Mouse (Mus musculus) forebrain, embryonic 14.5 days (tissue): ENCODE data around the gene Stat2. TPM values are rescaled to one million over a fixed set of nuclear protein-coding genes. Genes with fewer than 3 reads are reported as not detected.
"Not testable (repeated sequence)": the region's sequence is repeated elsewhere in the genome, so short reads cannot be mapped to it uniquely, and the experiment has no call there.

ENCODE experiments used
- ATAC-seq: fragments of 200-750 bp; cut with Nextera tagmentation; 2 replicates; pipeline ENCODE4 v1.8.0; 2017; ENCODE audit warnings: mild to moderate bottlenecking, moderate library complexity
- DNase-seq: peaks from one replicate; pipeline ENCODE4 v3.0.0-alpha.2; 2015; ENCODE audit warnings: low spot score
- H3K27ac ChIP-seq: fragments of 300-500 bp; sonication (generic); 2 replicates; pipeline ENCODE4 v1.5.1; 2014; ENCODE audit warnings: low read depth, mild to moderate bottlenecking, control low read depth, low read length, moderate library complexity
- H3K27me3 ChIP-seq: fragments of 300-500 bp; sonication (generic); replicated peaks from 2 replicates; pipeline ENCODE4 v1.6.1; 2014; ENCODE audit warnings: low read length, control low read depth, mixed read lengths; ENCODE audit not compliant: control insufficient read depth, insufficient read depth
- H3K36me3 ChIP-seq: fragments of 300-500 bp; sonication (generic); 2 replicates; pipeline ENCODE4 v1.6.1; 2014; ENCODE audit warnings: low read length, control low read depth; ENCODE audit not compliant: control insufficient read depth, insufficient read depth
- H3K4me1 ChIP-seq: fragments of 300-500 bp; sonication (generic); 2 replicates; pipeline ENCODE4 v1.6.1; 2014; ENCODE audit warnings: antibody characterized with exemption, low read length, control low read depth; ENCODE audit not compliant: control insufficient read depth, insufficient read depth
- H3K4me2 ChIP-seq: fragments of 300-500 bp; sonication (generic); 2 replicates; pipeline ENCODE4 v1.6.1; 2014; ENCODE audit warnings: mild to moderate bottlenecking, control low read depth, low read length
- H3K4me3 ChIP-seq: fragments of 300-500 bp; sonication (generic); 2 replicates; pipeline ENCODE4 v1.5.1; 2014; ENCODE audit warnings: low read depth, low read length, control low read depth
- H3K9ac ChIP-seq: fragments of 300-500 bp; sonication (generic); 2 replicates; pipeline ENCODE4 v1.6.1; 2014; ENCODE audit warnings: mild to moderate bottlenecking, low read length, control low read depth, moderate library complexity
- H3K9me3 ChIP-seq: fragments of 300-500 bp; sonication (generic); replicated peaks from 2 replicates; pipeline ENCODE4 v1.6.1; 2016; ENCODE audit warnings: low read length, control low read depth, mixed read lengths; ENCODE audit not compliant: control insufficient read depth
- WGBS: fragments of 180-500 bp; shearing (Covaris S2); extraction: QIAGEN DNeasy Blood & Tissue Kit; methylation state at CpG from one replicate; pipeline ENCODE4 v1.1.7; 2014; 5-methylcytosine and 5-hydroxymethylcytosine counted together
- polyA plus RNA-seq: library from polyadenylated mRNA; unstranded; fragments of >200 nt; fragmentation: Nextera tagmentation; extraction: Ambion mirVana; gene quantifications from 2 replicates; pipeline ENCODE4 v1.2.1, GENCODE M21; 2014

Stat2 gene
- polyA plus RNA-seq, 1 experiment from 2014 or later: 11.6 TPM

DNA sequence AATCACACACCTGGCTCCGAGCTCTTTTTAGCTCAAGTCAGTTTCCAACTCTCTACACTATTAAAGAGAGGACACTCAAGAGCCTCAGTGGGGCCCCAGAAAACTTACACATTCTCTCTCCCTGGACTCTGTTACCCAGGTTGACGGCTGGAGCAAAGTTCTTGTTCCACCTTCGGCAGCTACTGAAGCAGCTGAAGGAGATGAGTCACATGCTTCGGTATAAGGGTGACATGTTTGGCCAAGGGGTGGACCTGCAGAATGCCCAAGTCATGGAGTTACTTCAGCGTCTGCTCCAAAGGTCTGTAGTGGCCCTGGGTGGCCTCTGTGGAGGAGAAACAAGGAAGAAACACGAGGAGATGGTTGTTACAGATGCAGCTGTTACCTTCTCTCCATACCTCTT lies 10.6 kb downstream of the Stat2 start:
- H3K36me3 ChIP-seq: peaks cover 61% of the 10 kb centered on the region
- H3K27ac ChIP-seq: no peak overlapping the region
- H3K4me1 ChIP-seq: no peaks in the 10 kb centered on the region
- H3K4me2 ChIP-seq: no peak overlapping the region
- 92% methylated on average over 6 of the region's 6 CpGs for WGBS
- no peak overlapping the region for H3K4me3 ChIP-seq
- DNase-seq (no peak), ATAC-seq (no peak)
- no peak overlapping the region for H3K9ac ChIP-seq
- H3K27me3 ChIP-seq: no peaks in the 10 kb centered on the region
- no peaks in the 10 kb centered on the region for H3K9me3 ChIP-seq

DNA sequence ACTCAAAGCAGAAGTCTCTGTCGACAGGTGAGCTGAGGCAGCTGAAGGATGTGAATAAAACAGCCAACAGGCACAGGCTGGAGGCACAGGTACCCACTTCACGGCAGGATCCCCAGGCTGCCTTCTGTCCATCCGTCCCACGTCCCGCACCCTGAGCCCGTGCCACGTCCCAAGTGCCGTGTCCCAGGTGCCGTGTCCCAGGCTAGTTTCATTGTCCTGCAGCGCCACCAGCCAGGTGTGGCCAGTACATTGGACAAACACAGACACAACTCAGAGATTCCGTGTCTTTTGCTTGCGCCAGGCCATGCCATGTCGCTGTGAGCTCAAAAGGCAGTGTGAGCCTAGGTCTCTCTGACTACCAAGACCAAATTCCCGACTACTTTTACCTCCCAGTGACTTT lies 11.3 kb downstream of the Stat2 start:
- H3K4me3 ChIP-seq: no peak overlapping the region
- no peaks in the 10 kb centered on the region for H3K9me3 ChIP-seq
- peaks cover 58% of the 10 kb centered on the region for H3K36me3 ChIP-seq
- H3K4me2 ChIP-seq: no peak overlapping the region
- H3K27me3 ChIP-seq: no peaks in the 10 kb centered on the region
- ATAC-seq: no peak
- no peak for DNase-seq
- no peak overlapping the region for H3K27ac ChIP-seq
- H3K4me1 ChIP-seq: no peaks in the 10 kb centered on the region
- no peak overlapping the region for H3K9ac ChIP-seq
- 92% methylated on average over 14 of the region's 14 CpGs for WGBS

- H3K4me1 ChIP-seq: no peaks in the 10 kb centered on the region
- DNase-seq (no peak), ATAC-seq (no peak)
- H3K4me2 ChIP-seq: no peak overlapping the region
- no peak overlapping the region for H3K27ac ChIP-seq
- 91% methylated on average over 20 of the region's 20 CpGs for WGBS
- peaks cover 50% of the 10 kb centered on the region for H3K36me3 ChIP-seq
- H3K4me3 ChIP-seq: no peak overlapping the region
- H3K27me3 ChIP-seq: no peaks in the 10 kb centered on the region
- H3K9ac ChIP-seq: no peak overlapping the region
- no peaks in the 10 kb centered on the region for H3K9me3 ChIP-seq
Observed at GRCm38 (mm10) chr10:128282886-128283450, 12.6 kb downstream of the Stat2 start.

DNA sequence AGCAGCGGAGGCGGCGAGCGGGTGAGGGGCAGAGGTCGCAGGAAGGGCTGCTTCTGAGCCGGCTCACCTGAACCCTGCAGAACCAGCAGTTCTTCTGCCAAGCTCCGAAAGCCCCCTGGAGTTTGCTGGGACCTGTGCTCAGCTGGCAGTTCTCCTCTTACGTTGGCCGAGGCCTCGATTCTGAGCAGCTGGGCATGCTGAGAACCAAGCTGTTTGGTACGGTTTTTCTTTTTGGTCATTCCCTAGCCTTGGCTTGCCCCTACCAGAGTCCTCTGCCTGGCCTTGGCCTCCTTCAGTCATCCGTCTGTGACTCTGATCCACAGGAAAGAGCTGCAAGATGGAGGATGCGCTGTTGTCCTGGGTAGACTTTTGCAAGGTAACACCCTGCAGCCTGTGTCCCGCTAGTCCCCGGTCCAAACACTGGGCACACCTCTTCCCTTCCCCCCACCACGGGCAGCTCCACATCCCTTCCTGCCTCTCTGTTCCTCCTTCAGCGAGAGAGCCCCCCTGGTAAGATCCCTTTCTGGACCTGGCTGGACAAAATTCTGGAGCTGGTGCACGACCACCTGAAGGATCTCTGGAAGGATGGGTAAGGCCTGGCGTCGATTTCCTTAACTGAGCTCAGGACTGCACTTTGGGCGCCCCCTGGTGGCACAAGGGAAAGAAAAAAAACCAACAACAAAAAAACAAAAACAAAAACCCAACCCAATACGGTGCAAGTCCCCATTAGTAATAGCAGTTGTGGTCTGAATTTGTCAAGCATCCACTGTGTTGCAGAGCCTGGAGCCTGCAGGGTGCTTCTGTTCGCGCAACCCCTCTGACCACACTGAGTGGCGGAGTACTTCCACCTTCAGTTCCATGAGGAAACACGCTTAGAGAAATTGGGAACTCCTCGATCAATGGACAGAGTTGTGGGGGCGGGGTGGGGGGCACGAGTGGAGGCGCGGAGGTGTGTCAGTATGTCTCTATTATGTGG lies 13.5 kb downstream of the Stat2 start:
- no peaks in the 10 kb centered on the region for H3K4me1 ChIP-seq
- WGBS: 61% methylated on average over 31 of the region's 31 CpGs
- no peaks in the 10 kb centered on the region for H3K27me3 ChIP-seq
- DNase-seq (peak; percentile 83), ATAC-seq (peak; percentile 70)
- peaks cover 50% of the 10 kb centered on the region for H3K36me3 ChIP-seq
- no peaks in the 10 kb centered on the region for H3K9me3 ChIP-seq
- H3K9ac ChIP-seq: no peak overlapping the region
- no peak overlapping the region for H3K4me2 ChIP-seq
- no peak overlapping the region for H3K4me3 ChIP-seq
- H3K27ac ChIP-seq: no peak overlapping the region

- not testable (repeated sequence) for H3K4me2 ChIP-seq, H3K9ac ChIP-seq, H3K27ac ChIP-seq, H3K9me3 ChIP-seq, H3K4me3 ChIP-seq, H3K4me1 ChIP-seq, H3K27me3 ChIP-seq, ATAC-seq, DNase-seq
- peaks cover 36% of the 10 kb centered on the region for H3K36me3 ChIP-seq
- WGBS: 89% methylated on average over 1 of the region's 1 CpGs
Observed at GRCm38 (mm10) chr10:128290594-128290993, 20.2 kb downstream of the Stat2 start.

DNA sequence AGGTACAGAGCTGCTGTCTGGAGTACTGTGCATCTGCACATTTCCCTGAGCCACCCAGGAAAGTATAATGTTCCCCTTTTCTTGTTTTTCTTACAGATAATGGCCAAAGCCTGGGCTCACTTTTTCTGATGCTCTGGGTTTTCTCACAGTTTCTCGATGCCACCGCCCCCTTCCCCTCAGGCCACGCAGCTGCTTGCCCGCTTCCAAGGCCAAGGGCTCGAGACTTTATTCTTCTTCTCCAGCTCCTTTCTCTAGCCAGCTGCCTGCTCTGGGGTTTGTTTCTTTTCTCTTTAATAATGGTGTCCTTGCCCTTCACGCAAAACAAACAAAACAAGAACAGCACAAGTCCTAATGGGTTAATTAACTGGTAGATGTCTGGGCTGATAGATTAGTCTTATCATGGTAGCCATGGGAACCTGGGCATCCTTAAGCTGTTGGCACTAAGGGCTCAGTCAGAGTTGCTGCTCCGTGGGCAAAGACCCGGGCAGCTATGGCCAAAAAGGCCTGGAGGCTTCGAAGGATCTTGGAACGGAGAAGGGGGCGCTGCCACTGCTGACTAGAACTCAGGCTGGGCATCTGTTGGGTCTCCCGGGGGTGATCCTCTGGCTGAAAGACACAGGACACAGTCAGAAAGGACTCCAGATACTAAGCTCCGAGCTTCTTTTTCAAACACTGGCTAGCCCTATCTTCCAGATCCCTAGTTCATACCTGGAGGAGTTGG lies 26.2 kb downstream of the Stat2 start:
- H3K4me1 ChIP-seq: peaks cover 5% of the 10 kb centered on the region
- H3K36me3 ChIP-seq: peaks cover 16% of the 10 kb centered on the region
- H3K9me3 ChIP-seq: no peaks in the 10 kb centered on the region
- H3K9ac ChIP-seq: no peak overlapping the region
- no peak for ATAC-seq
- H3K4me3 ChIP-seq: no peak overlapping the region
- no peak overlapping the region for H3K4me2 ChIP-seq
- no peaks in the 10 kb centered on the region for H3K27me3 ChIP-seq
- peak; percentile 20 for DNase-seq
- WGBS: 51% methylated on average over 13 of the region's 13 CpGs
- H3K27ac ChIP-seq: no peak overlapping the region

GRCm38 (mm10) chr10:128297221-128297620 lies 26.9 kb downstream of the Stat2 start:
- ATAC-seq (no peak), DNase-seq (no peak)
- Histone ChIP-seq H3K9ac (no peak overlapping the region), H3K9me3 (no peaks in the 10 kb centered on the region), H3K27ac (no peak overlapping the region), H3K4me3 (no peak overlapping the region), H3K27me3 (no peaks in the 10 kb centered on the region), H3K36me3 (peaks cover 9% of the 10 kb centered on the region), H3K4me2 (no peak overlapping the region), H3K4me1 (peaks cover 7% of the 10 kb centered on the region)
- 65% methylated on average over 4 of the region's 4 CpGs for WGBS

DNA sequence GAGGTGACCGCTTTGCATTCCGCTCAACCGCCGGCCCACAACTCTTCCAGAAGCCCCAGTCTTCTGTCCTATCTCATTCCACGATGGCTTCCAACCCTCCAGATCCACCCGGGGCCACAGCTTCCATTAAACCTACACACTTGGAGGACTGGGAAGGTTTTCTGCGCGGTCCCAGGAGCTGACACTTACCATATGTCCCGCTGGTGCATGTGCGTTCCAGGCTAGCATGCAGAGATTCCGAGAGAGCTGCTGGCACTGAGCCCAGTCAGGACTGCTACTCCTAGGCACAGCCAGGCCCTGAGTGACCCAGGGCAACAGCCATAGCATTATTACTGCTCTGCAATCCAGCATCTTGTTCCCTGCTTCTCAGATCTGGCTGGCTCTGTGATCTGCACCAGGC lies 27.3 kb downstream of the Stat2 start:
- Histone ChIP-seq H3K36me3 (peaks cover 5% of the 10 kb centered on the region; the same call in 1 of the 2 replicates), H3K4me3 (no peak overlapping the region), H3K4me1 (peaks cover 10% of the 10 kb centered on the region), H3K27ac (no peak overlapping the region), H3K9ac (no peak overlapping the region), H3K27me3 (no peaks in the 10 kb centered on the region), H3K4me2 (no peak overlapping the region), H3K9me3 (no peaks in the 10 kb centered on the region)
- no peak for ATAC-seq
- peak; percentile 13 for DNase-seq
- WGBS: 75% methylated on average over 11 of the region's 11 CpGs
